Mouse (Mus musculus) megakaryocyte progenitor cell, adult 5-6 weeks (primary cell): Measurements from ENCODE around the gene Grik5. TPM values are rescaled to one million over a fixed set of nuclear protein-coding genes. Genes with fewer than 3 reads are reported as not detected.
"Not testable (repeated sequence)": the region's sequence is repeated elsewhere in the genome, so short reads cannot be mapped to it uniquely, and the experiment has no call there.

Experiments
- ATAC-seq: replicated peaks from 2 replicates; pipeline ENCODE4 v1.8.0; 2016; ENCODE audit warnings: mild to moderate bottlenecking, moderate TSS enrichment, inconsistent platforms; ENCODE audit not compliant: poor library complexity
- total RNA-seq, 2 experiments: library from RNA; stranded (forward) in 1 of 2; stranded (reverse) in 1 of 2; fragments of 157-497, 149-512 nt in 1 of 2; fragments of 200-1000 nt in 1 of 2; gene quantifications; 2 replicates each; pipeline versions ENCODE4 v1.2.3 to v1.2.4; 2015 to 2017

Grik5 gene
- total RNA-seq, 2 experiments from 2014 or later = 3.9 to 5.6 TPM

- ATAC-seq = no peak
Observed at GRCm38 (mm10) chr7:25080431-25080830, 8.3 kb upstream of the Grik5 start.

- ATAC-seq = no peak
Observed at GRCm38 (mm10) chr7:25079496-25080026, 7.4 kb upstream of the Grik5 start.

GRCm38 (mm10) chr7:25077414-25077755, 5.2 kb upstream of the Grik5 start:
- ATAC-seq = no peak

GRCm38 (mm10) chr7:25076663-25077413, 4.7 kb upstream of the Grik5 start:
- ATAC-seq = peak; percentile 90

- ATAC-seq = no peak
Observed at GRCm38 (mm10) chr7:25076296-25076662, 4.1 kb upstream of the Grik5 start.

GRCm38 (mm10) chr7:25073924-25074323, 1.8 kb upstream of the Grik5 start:
- ATAC-seq = no peak

GRCm38 (mm10) chr7:25072716-25073390, 707 bp upstream of the Grik5 start:
- no peak for ATAC-seq

- ATAC-seq = no peak
Observed at GRCm38 (mm10) chr7:25068724-25069123, 3.4 kb downstream of the Grik5 start.

- no peak for ATAC-seq
Observed at GRCm38 (mm10) chr7:25067909-25068656, 4.1 kb downstream of the Grik5 start.

- no peak for ATAC-seq
Observed at GRCm38 (mm10) chr7:25067338-25067737, 4.8 kb downstream of the Grik5 start.

- ATAC-seq = no peak
Observed at GRCm38 (mm10) chr7:25063900-25064299, 8.2 kb downstream of the Grik5 start.

- ATAC-seq = peak; percentile 99
Observed at GRCm38 (mm10) chr7:25063346-25063745, 8.8 kb downstream of the Grik5 start.

GRCm38 (mm10) chr7:25058836-25059235, 13.3 kb downstream of the Grik5 start:
- no peak for ATAC-seq

GRCm38 (mm10) chr7:25058394-25058793, 13.8 kb downstream of the Grik5 start:
- ATAC-seq = no peak

GRCm38 (mm10) chr7:25057888-25058287, 14.3 kb downstream of the Grik5 start:
- no peak for ATAC-seq

GRCm38 (mm10) chr7:25056951-25057350, 15.2 kb downstream of the Grik5 start:
- ATAC-seq = no peak

GRCm38 (mm10) chr7:25052587-25052986, 19.6 kb downstream of the Grik5 start:
- no peak for ATAC-seq

- no peak for ATAC-seq
Observed at GRCm38 (mm10) chr7:25049295-25049930, 22.7 kb downstream of the Grik5 start.

- no peak for ATAC-seq
Observed at GRCm38 (mm10) chr7:25047363-25047762, 24.8 kb downstream of the Grik5 start.

- ATAC-seq = not testable (repeated sequence)
Observed at GRCm38 (mm10) chr7:25044599-25044998, 27.5 kb downstream of the Grik5 start.

- no peak for ATAC-seq
Observed at GRCm38 (mm10) chr7:25041921-25042320, 30.2 kb downstream of the Grik5 start.
